Mouse (Mus musculus) ZHBTc4 (cell line): ENCODE data around the gene Dennd2a.

Experiments used
- DNase-seq: peaks from one replicate; pipeline ENCODE4 v3.0.0-alpha.2; 2011; ENCODE audit warnings: low read depth, low spot score

The Dennd2a gene

GRCm38 (mm10) chr6:39515739-39516131 lies 41.9 kb downstream of the Dennd2a start:
- no peak for DNase-seq

GRCm38 (mm10) chr6:39515040-39515738 lies 42.5 kb downstream of the Dennd2a start:
- DNase-seq: no peak

DNA sequence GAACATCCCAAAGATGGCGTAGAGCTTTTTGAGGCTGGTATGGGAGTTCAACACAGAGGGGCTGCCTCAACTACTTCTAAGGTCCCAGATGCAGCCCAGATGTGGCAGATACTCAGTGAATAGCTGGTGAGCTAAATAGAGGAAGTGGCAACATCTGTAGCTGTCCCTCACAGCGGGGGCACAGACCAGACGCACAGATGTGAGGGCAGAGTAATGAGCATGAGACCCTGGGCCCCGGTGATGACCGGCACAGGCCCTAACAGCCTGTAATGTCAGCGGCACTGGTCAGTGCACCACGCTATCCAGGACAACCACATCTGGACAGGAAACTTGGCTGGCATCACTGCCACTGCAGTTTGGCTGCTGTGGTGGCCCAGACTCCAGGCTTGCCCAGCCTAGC lies 54.2 kb downstream of the Dennd2a start:
- no peak for DNase-seq

DNA sequence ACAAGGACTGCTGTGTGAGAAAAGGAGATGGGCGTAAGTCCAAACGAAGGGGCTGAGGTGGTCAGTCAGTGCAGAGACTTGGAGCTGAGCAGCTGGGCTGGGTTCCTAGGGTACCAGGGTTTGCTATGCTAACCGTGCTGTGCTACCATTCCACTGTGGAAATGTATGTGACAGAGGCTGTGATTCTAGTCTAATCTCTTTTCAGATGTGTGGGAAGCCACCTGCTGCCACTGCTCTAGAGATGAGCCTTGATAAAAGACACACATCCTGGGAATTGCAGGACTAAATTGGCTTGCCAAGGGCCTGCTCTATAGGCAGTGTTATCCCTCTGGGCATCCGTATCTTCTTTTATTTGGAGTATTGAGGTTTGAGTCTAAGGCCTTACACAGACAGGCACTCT lies 60.5 kb downstream of the Dennd2a start:
- no peak for DNase-seq

DNA sequence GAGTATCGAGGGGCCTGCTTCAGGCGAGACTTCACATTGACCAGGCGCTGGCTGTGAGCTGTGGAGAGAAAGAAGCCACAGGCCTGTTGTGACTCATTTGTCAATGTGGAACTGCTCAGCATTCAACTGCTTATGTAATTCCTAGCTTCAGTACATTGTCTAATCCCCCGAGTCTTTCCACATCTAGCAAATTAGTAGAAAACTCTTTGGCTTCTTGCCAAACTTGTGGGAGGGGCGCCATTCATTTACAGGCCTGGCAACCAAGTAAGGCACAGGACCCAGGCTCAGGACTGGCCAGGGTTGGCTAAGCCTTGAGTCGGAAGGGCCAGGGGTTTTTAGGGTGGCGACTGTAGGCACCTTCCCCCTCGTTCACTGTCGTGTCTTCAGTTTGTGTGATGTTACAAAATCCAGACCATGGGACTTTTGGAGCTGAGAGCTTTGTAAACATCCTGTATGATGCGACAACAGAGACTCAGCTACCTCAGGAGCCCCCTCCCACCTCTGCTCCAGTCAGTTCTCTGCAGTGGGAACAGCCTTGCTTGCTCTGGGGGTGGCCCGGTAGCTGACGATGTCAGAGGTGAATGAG lies 64.4 kb downstream of the Dennd2a start:
- DNase-seq: no peak

GRCm38 (mm10) chr6:39492161-39492560 lies 65.5 kb downstream of the Dennd2a start:
- no peak for DNase-seq

DNA sequence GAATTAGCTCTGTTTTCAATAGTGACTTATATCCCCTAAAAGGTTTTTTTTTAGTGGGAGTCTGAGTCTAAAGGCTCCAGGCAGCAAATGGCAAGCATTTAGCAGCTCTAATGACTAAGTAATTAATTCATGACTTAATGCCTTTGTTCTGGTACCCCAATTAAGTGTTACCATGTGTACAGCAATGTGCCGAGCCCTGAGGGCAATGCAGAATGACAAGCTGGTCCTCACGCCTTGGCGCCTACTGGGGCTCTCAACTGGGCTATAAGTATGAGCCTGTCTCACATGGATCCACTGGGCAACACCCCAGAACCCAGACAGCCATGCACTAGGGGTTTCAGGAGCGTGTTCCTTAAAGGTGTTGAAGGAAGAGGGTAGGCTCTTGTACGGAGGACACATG lies 66.5 kb downstream of the Dennd2a start:
- DNase-seq: no peak

- no peak for DNase-seq
Observed at GRCm38 (mm10) chr6:39488292-39488691, 69.4 kb downstream of the Dennd2a start.

- peak; percentile 71 for DNase-seq
Observed at GRCm38 (mm10) chr6:39483656-39484055, 74.0 kb downstream of the Dennd2a start.

DNA sequence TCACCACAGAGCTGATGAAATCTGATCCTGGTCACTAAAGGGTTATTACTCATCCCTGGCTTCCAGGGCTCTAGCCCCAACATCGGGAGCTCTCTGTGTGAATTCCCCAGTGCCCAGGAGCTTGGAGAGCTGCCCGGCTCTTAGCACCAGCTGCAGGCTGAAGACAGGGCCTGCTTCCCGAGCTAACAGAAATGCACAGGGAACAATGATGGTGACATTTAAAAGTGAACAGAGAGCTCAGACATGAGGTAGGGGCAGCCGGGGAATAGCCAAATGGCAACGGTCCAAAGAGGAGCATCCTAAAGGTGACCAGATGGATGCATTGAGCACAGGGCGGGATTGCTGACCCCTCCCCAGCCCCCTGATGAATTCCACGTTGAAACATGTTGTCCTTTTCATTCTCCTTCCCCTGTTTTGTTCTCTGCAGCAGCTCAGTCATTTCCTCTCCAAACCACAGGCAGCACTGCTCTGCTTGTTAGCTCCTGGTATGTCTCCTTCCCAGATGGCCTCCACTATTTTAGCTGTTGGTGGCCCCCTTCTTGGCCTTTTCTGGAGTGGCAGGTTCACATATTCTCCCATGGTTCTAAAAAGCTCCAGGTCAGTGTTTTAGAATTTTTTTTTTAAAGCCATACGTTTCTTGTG lies 79.0 kb downstream of the Dennd2a start:
- no peak for DNase-seq

GRCm38 (mm10) chr6:39476617-39477016 lies 81.0 kb downstream of the Dennd2a start:
- no peak for DNase-seq

GRCm38 (mm10) chr6:39474424-39474823 lies 83.2 kb downstream of the Dennd2a start:
- peak; percentile 58 for DNase-seq

DNA sequence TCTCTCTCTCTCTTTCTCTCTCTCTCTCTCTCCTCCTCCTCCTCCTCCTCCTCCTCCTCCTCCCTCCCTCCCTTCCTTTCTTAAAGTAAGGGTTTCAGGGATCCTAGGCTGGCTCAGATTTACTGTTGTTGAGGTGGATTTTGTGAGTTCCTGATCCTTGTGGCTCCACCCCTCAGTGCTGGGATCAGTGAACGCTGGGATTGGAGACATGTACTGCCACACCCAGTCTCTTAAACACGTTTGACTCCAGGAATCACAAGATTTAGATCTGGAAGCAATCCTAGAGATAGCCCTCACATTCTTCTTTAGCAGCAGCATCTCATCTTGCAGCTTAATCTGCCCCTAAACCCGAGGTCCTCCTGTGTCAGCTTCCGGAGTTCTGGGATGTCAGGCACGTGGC lies 84.8 kb downstream of the Dennd2a start:
- no peak for DNase-seq

DNA sequence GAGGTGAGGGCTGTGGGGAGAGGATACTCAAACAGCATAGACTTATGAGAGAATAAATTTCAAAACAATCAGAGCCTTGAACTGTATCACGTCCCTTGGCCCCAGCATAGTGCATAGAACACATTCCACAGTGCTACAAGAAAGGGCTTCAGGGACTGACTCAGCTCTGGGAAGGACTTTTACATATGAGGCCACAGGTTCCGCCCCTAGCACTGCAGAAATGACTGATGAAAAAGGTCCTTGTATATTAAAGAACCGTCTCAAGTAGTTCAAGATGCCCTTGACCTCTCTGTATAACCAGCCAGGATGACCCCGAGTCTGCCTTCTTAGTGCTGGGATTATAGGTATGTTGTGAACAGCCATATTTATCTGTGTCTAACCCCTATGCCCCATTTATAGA lies 85.4 kb downstream of the Dennd2a start:
- DNase-seq: no peak

- DNase-seq: no peak
Observed at GRCm38 (mm10) chr6:39470076-39470475, 87.6 kb downstream of the Dennd2a start.

DNA sequence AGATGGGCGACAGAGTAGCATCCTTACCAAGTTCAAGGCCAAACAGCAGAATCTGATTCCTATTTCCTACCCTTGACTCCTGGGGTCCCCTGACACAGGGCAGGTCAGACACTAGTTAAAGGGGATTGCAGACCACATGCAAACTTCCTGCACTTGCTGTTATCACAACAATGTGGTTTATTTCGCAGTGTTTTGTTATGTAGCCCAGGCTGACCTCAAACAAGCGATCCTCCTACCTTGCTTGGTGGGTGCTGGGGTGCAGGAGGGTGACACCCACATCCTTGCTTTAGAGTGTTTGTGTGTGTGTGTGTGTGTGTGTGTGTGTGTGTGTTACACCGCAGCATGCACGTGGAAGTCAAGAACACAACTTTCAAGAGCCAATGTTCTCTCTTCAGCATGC lies 88.2 kb downstream of the Dennd2a start:
- DNase-seq: no peak

DNA sequence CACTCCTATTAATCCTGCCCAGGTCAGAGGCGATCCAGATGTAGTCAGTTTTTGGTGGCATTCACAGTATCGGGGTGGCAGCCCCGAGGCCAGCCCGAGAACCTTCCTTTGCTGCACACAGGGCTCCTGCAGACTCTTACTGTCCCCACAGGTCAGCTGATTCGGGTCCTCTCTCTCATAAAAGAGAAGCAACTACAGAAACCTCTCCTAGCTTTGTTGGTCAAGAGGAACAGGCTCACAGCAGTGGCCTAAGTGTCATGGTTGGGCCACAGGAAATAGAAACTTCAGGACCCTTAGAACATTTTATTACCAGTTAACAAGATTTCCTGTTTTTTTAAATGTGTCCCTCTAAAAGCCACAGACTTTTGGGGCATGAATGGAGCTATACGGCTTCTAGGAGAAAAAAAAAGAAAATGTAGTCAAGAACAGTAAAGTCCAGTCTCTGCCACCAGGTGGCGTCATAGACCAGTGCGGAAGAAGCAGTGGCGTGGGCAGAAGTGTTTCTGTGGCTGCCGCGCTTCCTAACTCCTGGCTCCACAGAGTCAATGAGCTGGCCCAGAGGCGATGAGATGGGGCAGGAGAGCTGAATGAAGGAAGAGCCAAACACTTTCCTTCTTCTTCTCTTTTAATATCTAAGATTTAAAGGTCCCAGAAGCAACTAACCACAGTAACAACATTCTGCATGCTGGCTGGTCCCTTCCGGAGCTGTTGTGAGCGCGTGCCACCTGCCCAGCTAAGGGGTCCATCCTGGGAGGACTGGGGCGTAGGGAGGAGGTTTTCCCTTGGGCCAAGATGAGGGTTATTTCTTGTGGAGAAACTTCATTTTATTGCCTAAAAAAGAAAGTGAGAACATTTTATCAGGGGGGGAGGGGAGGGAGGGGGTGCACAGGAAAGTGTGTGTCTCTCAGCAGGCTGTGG lies 94.8 kb downstream of the Dennd2a start:
- DNase-seq: peak; percentile 89

- DNase-seq: peak; percentile 70
Observed at GRCm38 (mm10) chr6:39460040-39460439, 97.6 kb downstream of the Dennd2a start.

- no peak for DNase-seq
Observed at GRCm38 (mm10) chr6:39455339-39456160, 102.1 kb downstream of the Dennd2a start.

- DNase-seq: peak; percentile 74
Observed at GRCm38 (mm10) chr6:39454616-39455015, 103.1 kb downstream of the Dennd2a start.

- DNase-seq: peak; percentile 59
Observed at GRCm38 (mm10) chr6:39453564-39453963, 104.1 kb downstream of the Dennd2a start.
